Mouse (Mus musculus): ENCODE results near the gene D6Wsu163e. TPM values are rescaled to one million over a fixed set of nuclear protein-coding genes. Genes with fewer than 3 reads are reported as not detected.

D6Wsu163e gene
- polyA plus RNA-seq, 1 experiment from 2014 or later: 12.3 TPM

- WGBS (ENCODE audit: insufficient replicate concordance): under 1% methylated on average over 31 of the region's 31 CpGs
- peak overlapping the region; percentile 81 for H3K9ac ChIP-seq (ENCODE audit: low read depth, low read length)
- peaks cover 3% of the 10 kb centered on the region; the same call in 1 of the 2 replicates for H3K36me3 ChIP-seq (ENCODE audit: control insufficient read depth, insufficient read depth, low read length)
- H3K27me3 ChIP-seq (ENCODE audit: control insufficient read depth, insufficient read depth, low read length): no peaks in the 10 kb centered on the region
- no peak for ATAC-seq (replicated peaks; ENCODE audit: insufficient number of reproducible peaks, low FRiP score, low TSS enrichment)
- H3K27ac ChIP-seq (ENCODE audit: low read depth, low read length): peak overlapping the region; percentile 46; the same call in 1 of the 2 replicates
- peaks cover 9% of the 10 kb centered on the region; the same call in 1 of the 2 replicates for H3K4me1 ChIP-seq (ENCODE audit: control insufficient read depth, insufficient read depth, low read length)
- peak overlapping the region; percentile 96 for H3K4me2 ChIP-seq
- no peaks in the 10 kb centered on the region for H3K9me3 ChIP-seq (replicated peaks; ENCODE audit: control insufficient read depth, low read length)
- peak overlapping the region; percentile 91 for H3K4me3 ChIP-seq (ENCODE audit: low read depth, low read length)
These were observed 792 bp upstream of the D6Wsu163e start for GRCm38 (mm10) chr6:126938853-126939486.

GRCm38 (mm10) chr6:126940451-126940850, 689 bp downstream of the D6Wsu163e start:
- no peak for ATAC-seq (replicated peaks; ENCODE audit: insufficient number of reproducible peaks, low FRiP score, low TSS enrichment)
- peaks cover 9% of the 10 kb centered on the region; the same call in 1 of the 2 replicates for H3K4me1 ChIP-seq (ENCODE audit: control insufficient read depth, insufficient read depth, low read length)
- H3K4me2 ChIP-seq: peak overlapping the region; percentile 96
- peak overlapping the region; percentile 91 for H3K4me3 ChIP-seq (ENCODE audit: low read depth, low read length)
- H3K9me3 ChIP-seq (replicated peaks; ENCODE audit: control insufficient read depth, low read length): no peaks in the 10 kb centered on the region
- H3K36me3 ChIP-seq (ENCODE audit: control insufficient read depth, insufficient read depth, low read length): 0 out of 2 replicates have a peak, but pooled peaks cover 2% of the 10 kb centered on the region
- peak overlapping the region; percentile 81; the same call in 1 of the 2 replicates for H3K9ac ChIP-seq (ENCODE audit: low read depth, low read length)
- H3K27ac ChIP-seq (ENCODE audit: low read depth, low read length): no peak overlapping the region
- WGBS (ENCODE audit: insufficient replicate concordance): 1% methylated on average over 5 of the region's 5 CpGs
- H3K27me3 ChIP-seq (ENCODE audit: control insufficient read depth, insufficient read depth, low read length): no peaks in the 10 kb centered on the region

GRCm38 (mm10) chr6:126948336-126948735, 8.6 kb downstream of the D6Wsu163e start:
- Histone ChIP-seq H3K9me3 (replicated peaks; ENCODE audit: control insufficient read depth, low read length) (no peaks in the 10 kb centered on the region), H3K4me3 (ENCODE audit: low read depth, low read length) (no peak overlapping the region), H3K27me3 (ENCODE audit: control insufficient read depth, insufficient read depth, low read length) (no peaks in the 10 kb centered on the region), H3K27ac (ENCODE audit: low read depth, low read length) (no peak overlapping the region), H3K4me1 (ENCODE audit: control insufficient read depth, insufficient read depth, low read length) (no peaks in the 10 kb centered on the region), H3K4me2 (no peak overlapping the region), H3K36me3 (ENCODE audit: control insufficient read depth, insufficient read depth, low read length) (0 out of 2 replicates have a peak, but pooled peaks cover 2% of the 10 kb centered on the region), H3K9ac (ENCODE audit: low read depth, low read length) (no peak overlapping the region)
- no peak for ATAC-seq (replicated peaks; ENCODE audit: insufficient number of reproducible peaks, low FRiP score, low TSS enrichment)
- WGBS (ENCODE audit: insufficient replicate concordance): 90% methylated on average over 4 of the region's 4 CpGs

GRCm38 (mm10) chr6:126955734-126956133, 16.0 kb downstream of the D6Wsu163e start:
- no peaks in the 10 kb centered on the region for H3K4me1 ChIP-seq (ENCODE audit: control insufficient read depth, insufficient read depth, low read length)
- no peak overlapping the region for H3K4me3 ChIP-seq (ENCODE audit: low read depth, low read length)
- peaks cover 2% of the 10 kb centered on the region; the same call in 1 of the 2 replicates for H3K36me3 ChIP-seq (ENCODE audit: control insufficient read depth, insufficient read depth, low read length)
- WGBS (ENCODE audit: insufficient replicate concordance): 14% methylated on average over 10 of the region's 10 CpGs
- H3K9ac ChIP-seq (ENCODE audit: low read depth, low read length): no peak overlapping the region
- H3K9me3 ChIP-seq (replicated peaks; ENCODE audit: control insufficient read depth, low read length): no peaks in the 10 kb centered on the region
- no peak overlapping the region for H3K4me2 ChIP-seq
- no peak overlapping the region for H3K27ac ChIP-seq (ENCODE audit: low read depth, low read length)
- H3K27me3 ChIP-seq (ENCODE audit: control insufficient read depth, insufficient read depth, low read length): no peaks in the 10 kb centered on the region
- ATAC-seq (replicated peaks; ENCODE audit: insufficient number of reproducible peaks, low FRiP score, low TSS enrichment): no peak

- H3K4me2 ChIP-seq: no peak overlapping the region
- ATAC-seq (replicated peaks; ENCODE audit: insufficient number of reproducible peaks, low FRiP score, low TSS enrichment): no peak
- peak overlapping the region; percentile 25; the same call in 1 of the 2 replicates for H3K27ac ChIP-seq (ENCODE audit: low read depth, low read length)
- H3K36me3 ChIP-seq (ENCODE audit: control insufficient read depth, insufficient read depth, low read length): peaks cover 2% of the 10 kb centered on the region; the same call in 1 of the 2 replicates
- H3K27me3 ChIP-seq (ENCODE audit: control insufficient read depth, insufficient read depth, low read length): no peaks in the 10 kb centered on the region
- H3K9me3 ChIP-seq (replicated peaks; ENCODE audit: control insufficient read depth, low read length): no peaks in the 10 kb centered on the region
- no peak overlapping the region for H3K9ac ChIP-seq (ENCODE audit: low read depth, low read length)
- H3K4me3 ChIP-seq (ENCODE audit: low read depth, low read length): no peak overlapping the region
- 70% methylated on average over 8 of the region's 8 CpGs for WGBS (ENCODE audit: insufficient replicate concordance)
- no peaks in the 10 kb centered on the region for H3K4me1 ChIP-seq (ENCODE audit: control insufficient read depth, insufficient read depth, low read length)
These were observed 21.7 kb downstream of the D6Wsu163e start for GRCm38 (mm10) chr6:126961371-126962018.

- H3K36me3 ChIP-seq (ENCODE audit: control insufficient read depth, insufficient read depth, low read length): no peaks in the 10 kb centered on the region
- no peak overlapping the region for H3K27ac ChIP-seq (ENCODE audit: low read depth, low read length)
- WGBS (ENCODE audit: insufficient replicate concordance): 68% methylated on average over 5 of the region's 5 CpGs
- 0 out of 2 replicates have a peak, but pooled peaks cover 5% of the 10 kb centered on the region for H3K4me1 ChIP-seq (ENCODE audit: control insufficient read depth, insufficient read depth, low read length)
- no peak for ATAC-seq (replicated peaks; ENCODE audit: insufficient number of reproducible peaks, low FRiP score, low TSS enrichment)
- H3K4me3 ChIP-seq (ENCODE audit: low read depth, low read length): no peak overlapping the region
- H3K9me3 ChIP-seq (replicated peaks; ENCODE audit: control insufficient read depth, low read length): no peaks in the 10 kb centered on the region
- H3K27me3 ChIP-seq (ENCODE audit: control insufficient read depth, insufficient read depth, low read length): no peaks in the 10 kb centered on the region
- H3K4me2 ChIP-seq: no peak overlapping the region
- H3K9ac ChIP-seq (ENCODE audit: low read depth, low read length): no peak overlapping the region
These were observed 22.9 kb downstream of the D6Wsu163e start for GRCm38 (mm10) chr6:126962709-126963108.

- no peak for ATAC-seq (replicated peaks; ENCODE audit: insufficient number of reproducible peaks, low FRiP score, low TSS enrichment)
- H3K4me2 ChIP-seq: no peak overlapping the region
- H3K36me3 ChIP-seq (ENCODE audit: control insufficient read depth, insufficient read depth, low read length): no peaks in the 10 kb centered on the region
- H3K4me1 ChIP-seq (ENCODE audit: control insufficient read depth, insufficient read depth, low read length): 0 out of 2 replicates have a peak, but pooled peaks cover 5% of the 10 kb centered on the region
- no peak overlapping the region for H3K4me3 ChIP-seq (ENCODE audit: low read depth, low read length)
- H3K9ac ChIP-seq (ENCODE audit: low read depth, low read length): no peak overlapping the region
- H3K27ac ChIP-seq (ENCODE audit: low read depth, low read length): no peak overlapping the region
- no peaks in the 10 kb centered on the region for H3K27me3 ChIP-seq (ENCODE audit: control insufficient read depth, insufficient read depth, low read length)
- 87% methylated on average over 9 of the region's 9 CpGs for WGBS (ENCODE audit: insufficient replicate concordance)
- no peaks in the 10 kb centered on the region for H3K9me3 ChIP-seq (replicated peaks; ENCODE audit: control insufficient read depth, low read length)
These were observed 23.7 kb downstream of the D6Wsu163e start for GRCm38 (mm10) chr6:126963426-126963825.

GRCm38 (mm10) chr6:126966241-126967026, 26.7 kb downstream of the D6Wsu163e start:
- Histone ChIP-seq H3K27me3 (ENCODE audit: control insufficient read depth, insufficient read depth, low read length) (no peaks in the 10 kb centered on the region), H3K27ac (ENCODE audit: low read depth, low read length) (peak overlapping the region; percentile 25; the same call in 1 of the 2 replicates), H3K9ac (ENCODE audit: low read depth, low read length) (no peak overlapping the region), H3K4me2 (no peak overlapping the region), H3K36me3 (ENCODE audit: control insufficient read depth, insufficient read depth, low read length) (no peaks in the 10 kb centered on the region), H3K9me3 (replicated peaks; ENCODE audit: control insufficient read depth, low read length) (no peaks in the 10 kb centered on the region), H3K4me1 (ENCODE audit: control insufficient read depth, insufficient read depth, low read length) (0 out of 2 replicates have a peak, but pooled peaks cover 5% of the 10 kb centered on the region), H3K4me3 (ENCODE audit: low read depth, low read length) (no peak overlapping the region)
- WGBS (ENCODE audit: insufficient replicate concordance): 59% methylated on average over 14 of the region's 14 CpGs
- ATAC-seq (replicated peaks; ENCODE audit: insufficient number of reproducible peaks, low FRiP score, low TSS enrichment): 0 out of 2 replicates have a peak, but pooled peaks have one; percentile 55

All from heart, embryonic 11.5 days (tissue).